Mouse (Mus musculus): ENCODE measurements around the gene Gm156. TPM values are rescaled to one million over a fixed set of nuclear protein-coding genes. Genes with fewer than 3 reads are reported as not detected.

Gm156 gene
- total and polyA plus RNA-seq, 3 experiments: not detected

GRCm38 (mm10) chr6:129747016-129747653 is 36.9 kb downstream of the Gm156 start:
- peak; percentile 59 for DNase-seq (ENCODE audit: extremely low read depth)
- in situ Hi-C loops (cut with MboI; ENCODE audit: low pct_ligation_motif_present, low pct_unique_long_range_greater_than_20kb, low sequenced_read_pairs): no loop called here
- no peak overlapping the region for H3K27ac ChIP-seq (ENCODE audit: insufficient read depth, low read depth)

GRCm38 (mm10) chr6:129746151-129746550 is 37.9 kb downstream of the Gm156 start:
- DNase-seq (ENCODE audit: extremely low read depth): no peak
- Histone ChIP-seq H3K4me1 (ENCODE audit: control insufficient read depth in 1 of 2, insufficient read depth in 2 of 2) (peaks cover 0 to 8% of the 10 kb centered on the region in 2 experiments; a peak in 1 of 4 replicates), H3K9me3 (replicated peaks; ENCODE audit: low read length) (no peaks in the 10 kb centered on the region), H3K4me2 (ENCODE audit: insufficient read depth, low read depth, poor library complexity, severe bottlenecking) (no peak overlapping the region), H3K9ac (ENCODE audit: insufficient read depth, low read depth) (no peak overlapping the region), H3K36me3 (replicated peaks in 1 of 2; ENCODE audit: control insufficient read depth in 1 of 2, insufficient read depth in 1 of 2, low read length in 1 of 2) (no peaks in the 10 kb centered on the region), H3K4me3 (replicated peaks in 1 of 3; ENCODE audit: low read depth in 2 of 3, low read length in 2 of 3, poor library complexity in 1 of 3) (no peak overlapping the region), H3K27me3 (replicated peaks) (no peaks in the 10 kb centered on the region), H3K27ac (ENCODE audit: insufficient read depth, low read depth) (no peak overlapping the region), H3K79me2 (replicated peaks; ENCODE audit: control insufficient read depth, extremely low read depth, insufficient read depth, poor library complexity, severe bottlenecking) (no peaks in the 10 kb centered on the region)
- TF ChIP-seq MYC (IDR thresholded peaks at IDR 0.05; ENCODE audit: low read depth, low read length) (no peak), HCFC1 (IDR thresholded peaks at IDR 0.05; ENCODE audit: low read depth, low read length) (no peak), ZC3H11A (IDR thresholded peaks at IDR 0.05; ENCODE audit: low read depth, low read length) (no peak), CTCF (conservative IDR thresholded peaks at IDR 0.05 in 1 of 2, IDR thresholded peaks at IDR 0.05 in 1 of 2; ENCODE audit: low read depth in 2 of 2, low read length in 2 of 2) (peak in 1 of 2 experiments; percentile 46; a peak in 2 of 4 replicates), RAD21 (IDR thresholded peaks at IDR 0.05; ENCODE audit: low read depth, low read length) (peak; percentile 5), SMC3 (IDR thresholded peaks at IDR 0.05; ENCODE audit: low read depth, low read length) (no peak)
- dilution Hi-C loops (cut with MboI; ENCODE audit: extremely low pct_ligation_motif_present, extremely low pct_unique_long_range_greater_than_20kb, low sequenced_read_pairs): no loop called here
- in situ Hi-C loops (cut with MboI; ENCODE audit: low pct_ligation_motif_present, low pct_unique_long_range_greater_than_20kb, low sequenced_read_pairs): no loop called here

More at GRCm38 (mm10) chr6:129747016-129747653, 36.9 kb downstream of the Gm156 start:
- no peaks in the 10 kb centered on the region for H3K36me3 ChIP-seq (replicated peaks in 1 of 2; ENCODE audit: control insufficient read depth in 1 of 2, insufficient read depth in 1 of 2, low read length in 1 of 2)
- H3K79me2 ChIP-seq (replicated peaks; ENCODE audit: control insufficient read depth, extremely low read depth, insufficient read depth, poor library complexity, severe bottlenecking): no peaks in the 10 kb centered on the region
- no peaks in the 10 kb centered on the region for H3K9me3 ChIP-seq (replicated peaks; ENCODE audit: low read length)
- TF ChIP-seq KAT2A (IDR thresholded peaks at IDR 0.05; ENCODE audit: insufficient replicate concordance, low read length) (no peak), UBTF (IDR thresholded peaks at IDR 0.05; ENCODE audit: low read depth, low read length) (no peak), EP300 (IDR thresholded peaks at IDR 0.05; ENCODE audit: low read length) (peak; percentile 47), IRF4 (IDR thresholded peaks at IDR 0.05; ENCODE audit: low read depth, low read length) (no peak), ETS1 (conservative IDR thresholded peaks at IDR 0.05; ENCODE audit: low read depth, low read length) (no peak), ZKSCAN1 (IDR thresholded peaks at IDR 0.05; ENCODE audit: borderline replicate concordance, low read depth, low read length) (no peak), CHD2 (IDR thresholded peaks at IDR 0.05; ENCODE audit: low read length) (no peak)
- dilution Hi-C loops (cut with MboI; ENCODE audit: extremely low pct_ligation_motif_present, extremely low pct_unique_long_range_greater_than_20kb, low sequenced_read_pairs): no loop called here
- peaks cover 0 to 8% of the 10 kb centered on the region in 2 experiments; a peak in 1 of 4 replicates for H3K4me1 ChIP-seq (ENCODE audit: control insufficient read depth in 1 of 2, insufficient read depth in 2 of 2)
- H3K4me2 ChIP-seq (ENCODE audit: insufficient read depth, low read depth, poor library complexity, severe bottlenecking): no peak overlapping the region
- no peak overlapping the region for H3K4me3 ChIP-seq (replicated peaks in 1 of 3; ENCODE audit: low read depth in 2 of 3, low read length in 2 of 3, poor library complexity in 1 of 3)
- no peak overlapping the region for H3K9ac ChIP-seq (ENCODE audit: insufficient read depth, low read depth)
- H3K27me3 ChIP-seq (replicated peaks): no peaks in the 10 kb centered on the region

All from CH12.LX (cell line).